ENCODE assay signal across 8 mouse cellular contexts in genomic region chr5:75046681-75047321, GRCm38 (mm10). TPM values are rescaled to one million over a fixed set of nuclear protein-coding genes. Genes with fewer than 3 reads are reported as not detected.
DNase-seq lines count a peak whose midpoint lies in the region; ATAC-seq lines count a peak whose summit lies in the region.

No protein-coding gene starts in this region.

- WGBS in kidney, embryonic 15.5 days, result 24% methylated on average over 15 of the region's 15 CpGs
- WGBS in stomach, embryonic 16.5 days, result 37% methylated on average over 15 of the region's 15 CpGs

- H3K9me3 ChIP-seq in kidney, embryonic 15.5 days (replicated peaks), result no peaks in the 10 kb centered on the region
- H3K9me3 ChIP-seq in stomach, embryonic 16.5 days (replicated peaks; ENCODE audit: control insufficient read depth, low read length), result no peaks in the 10 kb centered on the region

- H3K27ac ChIP-seq in kidney, embryonic 15.5 days, result no peak overlapping the region
- no peak overlapping the region for H3K27ac ChIP-seq in stomach, embryonic 16.5 days (ENCODE audit: low read length)

- peaks cover 30% of the 10 kb centered on the region for H3K4me1 ChIP-seq in kidney, embryonic 15.5 days
- H3K4me1 ChIP-seq in stomach, embryonic 16.5 days (ENCODE audit: control insufficient read depth, insufficient read depth, low read length), result peaks cover 11% of the 10 kb centered on the region

- H3K27me3 ChIP-seq in kidney, embryonic 15.5 days, result 0 out of 2 replicates have a peak, but pooled peaks cover 11% of the 10 kb centered on the region
- H3K27me3 ChIP-seq in stomach, embryonic 16.5 days (ENCODE audit: control insufficient read depth, insufficient read depth, low read length), result no peaks in the 10 kb centered on the region

- no peak overlapping the region for H3K4me3 ChIP-seq in kidney, embryonic 15.5 days (replicated peaks)
- no peak overlapping the region for H3K4me3 ChIP-seq in stomach, embryonic 16.5 days (replicated peaks; ENCODE audit: low read length)

- ATAC-seq in cerebellum, adult (ENCODE audit: insufficient number of reproducible peaks, low FRiP score, low TSS enrichment), result no peak
- no peak for ATAC-seq in kidney, embryonic 15.5 days (replicated peaks; ENCODE audit: low FRiP score)
- ATAC-seq in stomach, embryonic 16.5 days (ENCODE audit: insufficient read depth, low FRiP score), result no peak

- peak; percentile 37 for DNase-seq in cerebellum, adult 11-12 months
- DNase-seq in 3T3-L1 (ENCODE audit: low read depth, low spot score), result peak; percentile 82
- peak; percentile 28 to 34 for DNase-seq in gastrocnemius, adult 8-10 months (ENCODE audit: low spot score in 2 of 2)
- no peak for DNase-seq in thymus, postnatal 36 days
- no peak for DNase-seq in spleen, adult 12 weeks (ENCODE audit: low spot score)

- H3K4me2 ChIP-seq in kidney, embryonic 15.5 days, result peak overlapping the region; percentile 32
- peak overlapping the region; percentile 18; the same call in 1 of the 2 replicates for H3K4me2 ChIP-seq in stomach, embryonic 16.5 days (ENCODE audit: low read depth, low read length)

- H3K9ac ChIP-seq in kidney, embryonic 15.5 days, result no peak overlapping the region
- H3K9ac ChIP-seq in stomach, embryonic 16.5 days (ENCODE audit: low read length), result no peak overlapping the region

- H3K36me3 ChIP-seq in kidney, embryonic 15.5 days, result no peaks in the 10 kb centered on the region
- H3K36me3 ChIP-seq in stomach, embryonic 16.5 days (ENCODE audit: control insufficient read depth, insufficient read depth, low read length), result no peaks in the 10 kb centered on the region

RNA-seq across cellular contexts. Expression of gene Chic2, which starts 2.2 kb away (rescaled TPM):
- total RNA-seq in gastrocnemius, adult 8-10 months (2022), result 10 to 100 TPM; 11.9 to 15.4 (median 13.0) TPM
- polyA plus RNA-seq in kidney, embryonic 15.5 days (2015; fragmentation: Nextera tagmentation; extraction: Ambion mirVana), result 27.1 and 28.8 TPM in 2 replicates
- polyA plus RNA-seq in stomach, embryonic 16.5 days (2015; fragmentation: Nextera tagmentation; extraction: Ambion mirVana), result 16.5 and 20.4 TPM in 2 replicates

RNA-seq across cellular contexts. Expression of gene Gsx2, which starts 28.6 kb away (rescaled TPM):
- not detected for total RNA-seq in gastrocnemius, adult 8-10 months (2022)
- not detected in 2 replicates for polyA plus RNA-seq in kidney, embryonic 15.5 days (2015; fragmentation: Nextera tagmentation; extraction: Ambion mirVana)
- polyA plus RNA-seq in stomach, embryonic 16.5 days (2015; fragmentation: Nextera tagmentation; extraction: Ambion mirVana), result not detected in 2 replicates

Comparison
In these comparisons a context has a peak if more than half of its experiments do, and no peak if none do; other contexts are left out.
1. DNase-seq: peak in cerebellum, adult 11-12 months (single experiment), 3T3-L1 (single experiment) and gastrocnemius, adult 8-10 months (2 of 2); none in thymus, postnatal 36 days (0 of 2) and spleen, adult 12 weeks (single experiment).